Mouse (Mus musculus): Measurements from ENCODE around the gene Wnt7b. TPM values are rescaled to one million over a fixed set of nuclear protein-coding genes. Genes with fewer than 3 reads are reported as not detected.

The Wnt7b gene
- total and polyA plus RNA-seq, 3 experiments, result not detected

GRCm38 (mm10) chr15:85558840-85559540 lies 23.3 kb downstream of the Wnt7b start:
- H3K4me2 ChIP-seq (ENCODE audit: insufficient read depth, low read depth, poor library complexity, severe bottlenecking), result no peak overlapping the region
- TF ChIP-seq CHD2 (IDR thresholded peaks at IDR 0.05; ENCODE audit: low read length), result no peak
- TF ChIP-seq MAZ (IDR thresholded peaks at IDR 0.05; ENCODE audit: low read depth, low read length), result no peak
- TF ChIP-seq EP300 (IDR thresholded peaks at IDR 0.05; ENCODE audit: low read length), result no peak
- TF ChIP-seq BHLHE40 (IDR thresholded peaks at IDR 0.05; ENCODE audit: low read depth, low read length), result no peak
- no peak for TF ChIP-seq ZC3H11A (IDR thresholded peaks at IDR 0.05; ENCODE audit: low read depth, low read length)
- TF ChIP-seq SIN3A (IDR thresholded peaks at IDR 0.05; ENCODE audit: low read length), result no peak
- no peak for TF ChIP-seq USF1 (IDR thresholded peaks at IDR 0.05; ENCODE audit: low read depth, low read length)
- no peak for TF ChIP-seq PAX5 (IDR thresholded peaks at IDR 0.05; ENCODE audit: low read length)
- TF ChIP-seq CTCF (conservative IDR thresholded peaks at IDR 0.05 in 1 of 2, IDR thresholded peaks at IDR 0.05 in 1 of 2; ENCODE audit: low read depth in 2 of 2, low read length in 2 of 2), result no peak
- no peak for TF ChIP-seq MAX (IDR thresholded peaks at IDR 0.05; ENCODE audit: low read length)
- no peak for TF ChIP-seq KAT2A (IDR thresholded peaks at IDR 0.05; ENCODE audit: insufficient replicate concordance, low read length)
- no peak for TF ChIP-seq MXI1 (IDR thresholded peaks at IDR 0.05; ENCODE audit: low read depth, low read length)
- no peak for TF ChIP-seq E2F4 (IDR thresholded peaks at IDR 0.05; ENCODE audit: insufficient replicate concordance, low read depth, low read length)
- no peak for TF ChIP-seq JUND (conservative IDR thresholded peaks at IDR 0.05; ENCODE audit: low read depth, low read length)
- TF ChIP-seq IRF4 (IDR thresholded peaks at IDR 0.05; ENCODE audit: low read depth, low read length), result no peak
- no peak for TF ChIP-seq JUN (IDR thresholded peaks at IDR 0.05; ENCODE audit: insufficient read depth, low read depth, low read length)
- TF ChIP-seq SMC3 (IDR thresholded peaks at IDR 0.05; ENCODE audit: low read depth, low read length), result no peak
- no peak for TF ChIP-seq POLR2A (IDR thresholded peaks at IDR 0.05; ENCODE audit: low read depth, low read length)
- no peak for TF ChIP-seq RAD21 (IDR thresholded peaks at IDR 0.05; ENCODE audit: low read depth, low read length)
- TF ChIP-seq ZMIZ1 (IDR thresholded peaks at IDR 0.05; ENCODE audit: low read depth, low read length), result no peak
- DNase-seq (ENCODE audit: extremely low read depth), result no peak
- in situ Hi-C loops (cut with MboI; ENCODE audit: low pct_ligation_motif_present, low pct_unique_long_range_greater_than_20kb, low sequenced_read_pairs), result no loop called here
- peaks cover 86% of the 10 kb centered on the region for H3K27me3 ChIP-seq (replicated peaks)
- no peaks in the 10 kb centered on the region for H3K9me3 ChIP-seq (replicated peaks; ENCODE audit: low read length)
- H3K4me1 ChIP-seq (ENCODE audit: control insufficient read depth in 1 of 2, insufficient read depth in 2 of 2), result no peaks in the 10 kb centered on the region
- H3K4me3 ChIP-seq (replicated peaks in 1 of 3; ENCODE audit: low read depth in 2 of 3, low read length in 2 of 3, poor library complexity in 1 of 3), result no peak overlapping the region
- no peaks in the 10 kb centered on the region for H3K79me2 ChIP-seq (replicated peaks; ENCODE audit: control insufficient read depth, extremely low read depth, insufficient read depth, poor library complexity, severe bottlenecking)
- no peak overlapping the region for H3K27ac ChIP-seq (ENCODE audit: insufficient read depth, low read depth)
- no peak overlapping the region for H3K9ac ChIP-seq (ENCODE audit: insufficient read depth, low read depth)
- H3K36me3 ChIP-seq (replicated peaks in 1 of 2; ENCODE audit: control insufficient read depth in 1 of 2, insufficient read depth in 1 of 2, low read length in 1 of 2), result no peaks in the 10 kb centered on the region
- dilution Hi-C loops (cut with MboI; ENCODE audit: extremely low pct_ligation_motif_present, extremely low pct_unique_long_range_greater_than_20kb, low sequenced_read_pairs), result no loop called here

- DNase-seq (ENCODE audit: extremely low read depth), result no peak
- dilution Hi-C loops (cut with MboI; ENCODE audit: extremely low pct_ligation_motif_present, extremely low pct_unique_long_range_greater_than_20kb, low sequenced_read_pairs) (no loop called here), in situ Hi-C loops (cut with MboI; ENCODE audit: low pct_ligation_motif_present, low pct_unique_long_range_greater_than_20kb, low sequenced_read_pairs) (no loop called here)
- no peaks in the 10 kb centered on the region for H3K36me3 ChIP-seq (replicated peaks in 1 of 2; ENCODE audit: control insufficient read depth in 1 of 2, insufficient read depth in 1 of 2, low read length in 1 of 2)
- no peak overlapping the region for H3K4me2 ChIP-seq (ENCODE audit: insufficient read depth, low read depth, poor library complexity, severe bottlenecking)
- no peaks in the 10 kb centered on the region for H3K4me1 ChIP-seq (ENCODE audit: control insufficient read depth in 1 of 2, insufficient read depth in 2 of 2)
- H3K27ac ChIP-seq (ENCODE audit: insufficient read depth, low read depth), result no peak overlapping the region
- no peak overlapping the region for H3K4me3 ChIP-seq (replicated peaks in 1 of 3; ENCODE audit: low read depth in 2 of 3, low read length in 2 of 3, poor library complexity in 1 of 3)
- TF ChIP-seq PAX5 (IDR thresholded peaks at IDR 0.05; ENCODE audit: low read length) (no peak), TCF12 (IDR thresholded peaks at IDR 0.05; ENCODE audit: low read depth, low read length) (no peak), IRF4 (IDR thresholded peaks at IDR 0.05; ENCODE audit: low read depth, low read length) (no peak), MEF2A (IDR thresholded peaks at IDR 0.05; ENCODE audit: borderline replicate concordance, low read depth, low read length) (no peak), MAFK (IDR thresholded peaks at IDR 0.05; ENCODE audit: insufficient replicate concordance, low read length) (no peak), POLR2AphosphoS2 (IDR thresholded peaks at IDR 0.05; ENCODE audit: low read depth, low read length) (no peak), UBTF (IDR thresholded peaks at IDR 0.05; ENCODE audit: low read depth, low read length) (no peak), RAD21 (IDR thresholded peaks at IDR 0.05; ENCODE audit: low read depth, low read length) (no peak), EP300 (IDR thresholded peaks at IDR 0.05; ENCODE audit: low read length) (no peak), ETS1 (conservative IDR thresholded peaks at IDR 0.05; ENCODE audit: low read depth, low read length) (no peak), MAX (IDR thresholded peaks at IDR 0.05; ENCODE audit: low read length) (no peak), ZNF384 (IDR thresholded peaks at IDR 0.05; ENCODE audit: low read depth, low read length) (no peak), BHLHE40 (IDR thresholded peaks at IDR 0.05; ENCODE audit: low read depth, low read length) (no peak), MYC (IDR thresholded peaks at IDR 0.05; ENCODE audit: low read depth, low read length) (no peak), SIN3A (IDR thresholded peaks at IDR 0.05; ENCODE audit: low read length) (no peak)
- H3K27me3 ChIP-seq (replicated peaks), result peaks cover 91% of the 10 kb centered on the region
- no peak overlapping the region for H3K9ac ChIP-seq (ENCODE audit: insufficient read depth, low read depth)
- no peaks in the 10 kb centered on the region for H3K9me3 ChIP-seq (replicated peaks; ENCODE audit: low read length)
- H3K79me2 ChIP-seq (replicated peaks; ENCODE audit: control insufficient read depth, extremely low read depth, insufficient read depth, poor library complexity, severe bottlenecking), result no peaks in the 10 kb centered on the region
Observed at GRCm38 (mm10) chr15:85555799-85556198, 26.5 kb downstream of the Wnt7b start.
